Mouse (Mus musculus): ENCODE measurements around the gene Hand2. TPM values are rescaled to one million over a fixed set of nuclear protein-coding genes. Genes with fewer than 3 reads are reported as not detected.
A peak's percentile ranks its signal among the peaks of the same experiment; 100 is the strongest.

Gene Hand2
- total and polyA plus RNA-seq, 2 experiments = 2.0 to 3.9 TPM

GRCm38 (mm10) chr8:57361003-57361805 is 40.4 kb downstream of the Hand2 start:
- no peak for TF ChIP-seq POLR2A (IDR thresholded peaks at IDR 0.05; ENCODE audit: extremely low read depth, insufficient read depth, low read length)
- TF ChIP-seq CTCF (IDR thresholded peaks at IDR 0.05; ENCODE audit: low read depth, low read length) = no peak
- DNase-seq (ENCODE audit: extremely low read depth, low read depth, low spot score) = peak; percentile 6
- no peak overlapping the region for H3K9ac ChIP-seq (ENCODE audit: low read depth, low read length)
- no peak overlapping the region for H3K27ac ChIP-seq (replicated peaks; ENCODE audit: insufficient read depth, low read depth, low read length)
- WGBS = 61% methylated on average over 8 of the region's 8 CpGs
- H3K27me3 ChIP-seq (ENCODE audit: control insufficient read depth, insufficient read depth, low read length) = no peaks in the 10 kb centered on the region
- H3K36me3 ChIP-seq (ENCODE audit: control insufficient read depth, insufficient read depth, low read length) = no peaks in the 10 kb centered on the region
- H3K79me2 ChIP-seq (ENCODE audit: control insufficient read depth, insufficient read depth, low read length) = no peaks in the 10 kb centered on the region
- H3K4me1 ChIP-seq (ENCODE audit: control insufficient read depth, insufficient read depth, low read length) = no peaks in the 10 kb centered on the region
- H3K4me3 ChIP-seq (ENCODE audit: insufficient read depth, low read depth, low read length) = no peak overlapping the region

- Histone ChIP-seq H3K27me3 (ENCODE audit: control insufficient read depth, insufficient read depth, low read length) (no peaks in the 10 kb centered on the region), H3K36me3 (ENCODE audit: control insufficient read depth, insufficient read depth, low read length) (no peaks in the 10 kb centered on the region), H3K27ac (replicated peaks; ENCODE audit: insufficient read depth, low read depth, low read length) (no peak overlapping the region), H3K4me3 (ENCODE audit: insufficient read depth, low read depth, low read length) (no peak overlapping the region), H3K4me1 (ENCODE audit: control insufficient read depth, insufficient read depth, low read length) (no peaks in the 10 kb centered on the region), H3K9ac (ENCODE audit: low read depth, low read length) (no peak overlapping the region), H3K79me2 (ENCODE audit: control insufficient read depth, insufficient read depth, low read length) (no peaks in the 10 kb centered on the region)
- no peak for DNase-seq (ENCODE audit: extremely low read depth, low read depth, low spot score)
- 73% methylated on average over 2 of the region's 2 CpGs for WGBS
- no peak for TF ChIP-seq POLR2A (IDR thresholded peaks at IDR 0.05; ENCODE audit: extremely low read depth, insufficient read depth, low read length)
- TF ChIP-seq CTCF (IDR thresholded peaks at IDR 0.05; ENCODE audit: low read depth, low read length) = no peak
These were observed 42.1 kb downstream of the Hand2 start for GRCm38 (mm10) chr8:57362881-57363280.

GRCm38 (mm10) chr8:57374044-57374443 is 53.3 kb downstream of the Hand2 start:
- 78% methylated on average over 2 of the region's 2 CpGs for WGBS

More at GRCm38 (mm10) chr8:57374044-57374443, 53.3 kb downstream of the Hand2 start:
- no peaks in the 10 kb centered on the region for H3K27me3 ChIP-seq (ENCODE audit: control insufficient read depth, insufficient read depth, low read length)
- no peak for DNase-seq (ENCODE audit: extremely low read depth, low read depth, low spot score)
- no peaks in the 10 kb centered on the region for H3K36me3 ChIP-seq (ENCODE audit: control insufficient read depth, insufficient read depth, low read length)
- no peak overlapping the region for H3K4me3 ChIP-seq (ENCODE audit: insufficient read depth, low read depth, low read length)
- H3K4me1 ChIP-seq (ENCODE audit: control insufficient read depth, insufficient read depth, low read length) = no peaks in the 10 kb centered on the region
- no peak for TF ChIP-seq CTCF (IDR thresholded peaks at IDR 0.05; ENCODE audit: low read depth, low read length)
- TF ChIP-seq POLR2A (IDR thresholded peaks at IDR 0.05; ENCODE audit: extremely low read depth, insufficient read depth, low read length) = no peak
- H3K79me2 ChIP-seq (ENCODE audit: control insufficient read depth, insufficient read depth, low read length) = no peaks in the 10 kb centered on the region
- H3K9ac ChIP-seq (ENCODE audit: low read depth, low read length) = no peak overlapping the region
- H3K27ac ChIP-seq (replicated peaks; ENCODE audit: insufficient read depth, low read depth, low read length) = no peak overlapping the region

Other genes with a start within 250 kb of the Hand2 start
- not detected in 2 replicates for gene Scrg1, start 134.9 kb downstream of the Hand2 start, total RNA-seq (2014; rRNA removed)
- not detected in 2 replicates for gene Scrg1, start 134.9 kb downstream of the Hand2 start, polyA plus RNA-seq (2012; rRNA removed)
- gene Sap30, start 166.9 kb downstream of the Hand2 start, total RNA-seq (2014; rRNA removed) = 4.2 and 5.6 TPM in 2 replicates
- 3.5 TPM in 2 replicates for gene Sap30, start 166.9 kb downstream of the Hand2 start, polyA plus RNA-seq (2012; rRNA removed)
- gene Hmgb2, start 190.9 kb downstream of the Hand2 start, total RNA-seq (2014; rRNA removed) = 2.6 and 3.1 TPM in 2 replicates
- gene Hmgb2, start 190.9 kb downstream of the Hand2 start, polyA plus RNA-seq (2012; rRNA removed) = 0.52 and 0.65 TPM in 2 replicates

Data from liver, adult 2 months (tissue).